Mouse (Mus musculus): ENCODE measurements around the gene Ms4a6d.
"Not testable (repeated sequence)": the region's sequence is repeated elsewhere in the genome, so short reads cannot be mapped to it uniquely, and the experiment has no call there.

The Ms4a6d gene

DNA sequence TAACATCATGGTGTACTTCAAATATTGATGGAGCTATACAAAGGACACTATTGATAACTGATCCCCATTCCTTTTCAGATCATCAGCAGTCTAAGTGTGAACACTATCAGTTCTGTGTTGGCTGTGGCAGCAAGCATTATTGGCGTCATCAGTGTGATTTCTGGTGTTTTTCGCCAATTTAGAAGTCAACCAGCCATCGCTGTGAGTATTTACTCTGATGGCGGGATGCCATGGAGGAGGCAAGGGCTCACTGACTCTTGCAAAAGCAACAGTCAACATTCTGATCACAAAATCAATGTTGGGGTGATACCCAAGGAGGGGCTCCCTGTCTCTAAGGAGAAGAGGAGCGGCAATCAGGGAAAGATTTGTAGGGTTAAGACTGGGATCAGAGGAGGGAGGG, 49.9 kb downstream of the Ms4a6d start:
- DNase-seq (ENCODE audit: low spot score in 2 of 2) = no peak

DNA sequence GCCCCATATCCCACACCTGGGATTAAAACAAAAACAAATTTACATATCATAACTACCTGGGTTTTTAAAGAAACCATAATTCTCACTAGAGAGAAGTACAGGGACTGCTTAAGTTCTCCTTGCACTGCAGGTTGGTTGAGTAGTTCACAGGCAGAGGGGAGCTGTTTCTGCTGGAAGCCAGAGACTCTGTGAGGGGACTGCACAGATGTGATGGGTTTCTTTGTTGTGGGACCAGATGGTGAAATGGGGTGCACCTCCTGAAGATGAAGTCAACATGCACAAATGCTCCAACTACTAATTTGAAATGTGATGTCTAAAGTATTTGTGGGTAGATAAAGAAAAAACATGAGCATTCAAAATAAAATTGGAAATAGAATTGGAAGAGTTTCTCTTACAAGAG, 56.7 kb downstream of the Ms4a6d start:
- DNase-seq (ENCODE audit: low spot score in 2 of 2) = no peak

DNA sequence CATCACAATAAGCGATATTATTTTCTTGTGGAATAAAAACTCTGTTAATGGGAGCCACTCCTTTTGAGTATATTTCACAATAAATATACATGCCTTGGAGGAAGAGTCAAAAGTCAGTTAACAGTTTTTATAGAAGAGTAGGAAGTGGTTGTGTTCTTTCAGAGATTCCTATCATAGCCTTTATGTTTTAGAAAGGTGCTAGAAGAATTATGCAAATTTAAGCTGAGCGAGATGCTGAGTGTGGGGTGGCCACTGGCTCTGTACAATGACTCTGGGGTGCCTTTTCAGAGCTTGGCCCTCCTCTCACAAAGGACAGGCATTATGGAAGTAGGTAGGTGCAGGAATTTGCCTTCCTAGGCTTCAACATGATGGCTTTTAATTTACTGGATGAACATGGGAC, 60.3 kb downstream of the Ms4a6d start:
- DNase-seq (ENCODE audit: low spot score in 2 of 2) = not testable (repeated sequence)

DNA sequence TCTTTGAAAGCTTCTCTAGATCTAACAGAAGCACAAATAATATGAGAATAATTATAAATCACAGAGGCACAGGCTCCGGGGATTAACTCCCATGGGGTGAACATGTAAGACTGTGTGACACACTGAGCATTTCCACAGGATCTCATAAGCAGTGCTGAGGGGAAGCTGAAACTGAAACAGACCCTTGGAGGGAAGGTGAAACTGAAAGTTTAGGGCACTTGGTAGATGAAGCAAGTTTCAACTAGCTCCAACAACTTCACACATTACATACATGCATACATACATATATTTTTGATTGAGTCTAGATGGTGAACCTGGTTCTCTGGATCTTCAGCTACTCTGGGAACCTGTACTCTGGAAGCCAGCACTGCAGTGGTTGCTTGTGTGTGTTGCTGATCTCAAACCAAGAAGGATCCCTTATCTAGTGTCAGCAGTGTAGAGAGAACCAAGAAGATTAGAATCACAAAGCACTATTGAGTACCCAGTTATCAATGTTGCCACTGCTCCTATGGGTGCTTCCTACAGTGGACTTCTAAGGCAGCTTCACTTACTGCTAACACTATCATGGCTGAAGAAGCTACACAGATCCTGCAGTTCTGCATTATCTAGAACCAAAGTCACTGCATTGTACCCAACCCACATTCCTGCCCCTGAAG, 64.4 kb downstream of the Ms4a6d start:
- not testable (repeated sequence) for DNase-seq (ENCODE audit: low spot score in 2 of 2)

DNA sequence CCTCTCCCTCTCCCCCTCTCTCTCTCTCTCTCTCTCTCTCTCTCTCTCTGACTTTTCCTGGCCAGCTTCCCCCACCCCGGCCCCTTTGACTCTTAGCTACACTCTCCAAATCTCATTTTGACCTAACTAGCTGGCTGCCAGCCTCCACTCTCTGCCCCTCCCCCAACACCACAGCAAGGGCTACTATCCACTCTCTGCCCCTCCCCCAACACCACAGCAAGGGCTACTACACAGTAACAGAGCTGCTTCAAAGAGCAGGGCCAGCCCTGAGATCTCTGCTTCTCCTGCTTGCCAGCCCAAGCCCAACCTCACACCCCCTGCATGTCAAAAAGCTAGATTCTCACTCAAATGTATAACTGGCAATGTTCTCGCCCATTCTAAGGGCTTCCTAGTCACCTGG, 67.3 kb downstream of the Ms4a6d start:
- DNase-seq (ENCODE audit: low spot score in 2 of 2) = no peak

Measured in cerebellum, postnatal 4 days (tissue).